Mouse (Mus musculus): ENCODE results near the gene Elovl6. TPM values are rescaled to one million over a fixed set of nuclear protein-coding genes. Genes with fewer than 3 reads are reported as not detected.

Gene Elovl6
- polyA plus RNA-seq, 1 experiment from 2014 or later: 34.2 TPM

DNA sequence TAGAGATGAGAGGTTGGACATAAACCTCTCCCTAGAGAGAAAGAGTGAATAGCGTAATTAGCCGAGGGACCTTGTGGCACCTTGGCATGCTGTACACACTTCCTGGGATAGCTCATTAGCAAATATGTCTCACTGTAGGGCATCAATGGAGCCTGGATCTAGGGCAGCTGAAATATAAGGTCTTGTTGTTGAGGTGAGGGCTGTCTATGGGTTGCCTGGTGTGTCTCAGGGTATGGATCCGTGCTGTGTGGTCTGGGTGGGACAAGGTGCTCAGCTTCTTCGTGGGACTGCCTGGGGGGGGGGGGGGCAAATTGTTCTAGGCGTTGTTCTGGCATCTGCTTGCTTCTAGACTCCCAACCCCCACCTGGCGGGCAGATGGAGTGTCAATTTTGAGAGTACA is 13.6 kb downstream of the Elovl6 start:
- 81% methylated on average over 6 of the region's 6 CpGs for WGBS
- no peak for ATAC-seq (replicated peaks; ENCODE audit: low FRiP score, low read depth)

DNA sequence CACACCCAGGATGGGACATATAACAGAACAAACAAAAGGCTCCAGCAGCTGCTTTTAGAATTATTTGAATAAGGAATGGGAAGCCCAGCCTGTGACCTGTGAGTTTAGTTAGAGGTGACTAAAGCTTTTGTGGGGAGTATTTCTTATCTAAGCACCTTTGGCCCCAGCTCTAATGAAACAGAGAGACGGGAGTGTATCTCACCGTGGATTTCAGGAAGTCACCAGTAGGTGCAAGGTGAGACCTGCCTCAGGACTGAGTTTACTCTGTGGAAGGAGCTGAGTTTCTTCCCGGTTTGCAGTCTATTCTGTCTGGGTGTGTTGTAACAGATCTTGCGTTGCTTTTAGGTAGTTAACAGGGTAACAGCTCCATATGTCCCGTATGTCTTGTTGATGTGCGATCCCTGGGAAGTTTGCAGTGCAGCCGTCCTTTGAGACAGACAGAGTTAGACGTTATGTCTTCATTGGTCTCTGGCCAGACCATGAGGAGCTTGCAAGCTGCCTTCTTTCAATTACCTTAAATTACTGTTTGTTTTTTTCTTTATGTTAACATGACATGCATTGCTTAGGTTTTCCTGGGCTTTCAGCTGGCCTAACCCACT is 15.8 kb downstream of the Elovl6 start:
- Histone ChIP-seq H3K27me3 (ENCODE audit: insufficient read depth, low read length) (no peaks in the 10 kb centered on the region), H3K4me2 (ENCODE audit: low read length) (no peak overlapping the region), H3K4me3 (replicated peaks; ENCODE audit: low read depth, low read length) (no peak overlapping the region), H3K9me3 (replicated peaks; ENCODE audit: low read length) (no peaks in the 10 kb centered on the region), H3K9ac (ENCODE audit: low read depth, low read length) (no peak overlapping the region), H3K36me3 (ENCODE audit: insufficient read depth, low read length) (peaks cover 2% of the 10 kb centered on the region; the same call in 1 of the 2 replicates), H3K27ac (no peak overlapping the region; the same call in 1 of the 2 replicates), H3K4me1 (replicated peaks; ENCODE audit: insufficient read depth, low read length) (peaks cover 10% of the 10 kb centered on the region; the same call in 1 of the 2 replicates)
- DNase-seq (ENCODE audit: low spot score) (no peak), ATAC-seq (replicated peaks; ENCODE audit: low FRiP score, low read depth) (no peak)
- 46% methylated on average over 8 of the region's 8 CpGs for WGBS
- no peak for TF ChIP-seq CTCF (IDR thresholded peaks at IDR 0.05; ENCODE audit: low read depth)

More for the DNA sequence above, 13.6 kb downstream of the Elovl6 start:
- no peaks in the 10 kb centered on the region for H3K27me3 ChIP-seq (ENCODE audit: insufficient read depth, low read length)
- no peak overlapping the region for H3K4me2 ChIP-seq (ENCODE audit: low read length)
- H3K9ac ChIP-seq (ENCODE audit: low read depth, low read length): no peak overlapping the region
- H3K27ac ChIP-seq: no peak overlapping the region
- H3K4me3 ChIP-seq (replicated peaks; ENCODE audit: low read depth, low read length): no peak overlapping the region
- H3K4me1 ChIP-seq (replicated peaks; ENCODE audit: insufficient read depth, low read length): no peaks in the 10 kb centered on the region; the same call in 1 of the 2 replicates
- H3K9me3 ChIP-seq (replicated peaks; ENCODE audit: low read length): no peaks in the 10 kb centered on the region
- peaks cover 6% of the 10 kb centered on the region; the same call in 1 of the 2 replicates for H3K36me3 ChIP-seq (ENCODE audit: insufficient read depth, low read length)
- TF ChIP-seq CTCF (IDR thresholded peaks at IDR 0.05; ENCODE audit: low read depth): no peak
- no peak for DNase-seq (ENCODE audit: low spot score)

DNA sequence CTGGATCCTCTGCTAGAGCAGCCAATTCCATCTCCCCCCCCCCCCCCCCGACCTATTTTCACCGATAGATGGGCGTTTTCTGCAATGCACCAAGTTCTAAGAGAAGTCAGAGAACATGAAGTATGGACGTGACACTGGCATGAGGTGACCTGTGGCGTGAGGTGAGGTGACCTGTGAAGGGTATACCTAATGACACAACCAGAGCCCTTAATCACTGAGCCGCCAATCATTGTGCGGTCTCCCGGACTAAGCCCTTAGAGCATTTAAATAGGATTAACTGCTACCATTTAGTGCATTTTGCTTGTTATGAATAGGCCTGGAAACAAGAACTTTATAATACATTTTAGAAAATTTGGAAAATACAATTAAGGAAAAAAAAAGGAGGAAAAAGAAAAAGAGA is 16.6 kb downstream of the Elovl6 start:
- WGBS: 63% methylated on average over 8 of the region's 8 CpGs
- Histone ChIP-seq H3K27ac (no peak overlapping the region), H3K4me3 (replicated peaks; ENCODE audit: low read depth, low read length) (no peak overlapping the region), H3K36me3 (ENCODE audit: insufficient read depth, low read length) (peaks cover 2% of the 10 kb centered on the region; the same call in 1 of the 2 replicates), H3K9ac (ENCODE audit: low read depth, low read length) (no peak overlapping the region), H3K9me3 (replicated peaks; ENCODE audit: low read length) (no peaks in the 10 kb centered on the region), H3K27me3 (ENCODE audit: insufficient read depth, low read length) (no peaks in the 10 kb centered on the region), H3K4me2 (ENCODE audit: low read length) (no peak overlapping the region), H3K4me1 (replicated peaks; ENCODE audit: insufficient read depth, low read length) (peaks cover 10% of the 10 kb centered on the region; the same call in 1 of the 2 replicates)
- DNase-seq (ENCODE audit: low spot score): no peak
- no peak for TF ChIP-seq CTCF (IDR thresholded peaks at IDR 0.05; ENCODE audit: low read depth)
- no peak for ATAC-seq (replicated peaks; ENCODE audit: low FRiP score, low read depth)

DNA sequence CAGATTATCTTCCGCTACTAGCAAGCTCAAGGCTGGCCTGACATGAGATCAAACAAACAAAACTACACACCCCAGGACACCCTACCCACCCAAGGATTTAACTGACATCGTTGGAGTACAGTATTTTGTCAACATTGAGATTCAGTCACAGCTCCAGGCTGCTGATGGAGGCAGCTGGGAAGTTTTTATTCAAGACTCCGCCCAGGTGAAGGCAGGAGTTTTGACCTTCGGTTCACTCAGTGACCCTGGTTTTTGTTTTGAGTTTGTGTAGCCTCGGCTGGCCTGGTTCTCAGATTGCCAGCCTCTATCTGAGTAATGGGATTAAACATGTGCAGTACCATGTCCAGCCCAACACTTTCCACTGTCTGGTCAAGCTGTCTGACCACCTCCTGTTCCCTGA is 17.4 kb downstream of the Elovl6 start:
- Histone ChIP-seq H3K4me1 (replicated peaks; ENCODE audit: insufficient read depth, low read length) (peaks cover 10% of the 10 kb centered on the region; the same call in 1 of the 2 replicates), H3K27ac (no peak overlapping the region), H3K9ac (ENCODE audit: low read depth, low read length) (no peak overlapping the region), H3K27me3 (ENCODE audit: insufficient read depth, low read length) (no peaks in the 10 kb centered on the region), H3K36me3 (ENCODE audit: insufficient read depth, low read length) (no peaks in the 10 kb centered on the region), H3K4me3 (replicated peaks; ENCODE audit: low read depth, low read length) (no peak overlapping the region), H3K4me2 (ENCODE audit: low read length) (no peak overlapping the region), H3K9me3 (replicated peaks; ENCODE audit: low read length) (no peaks in the 10 kb centered on the region)
- ATAC-seq (replicated peaks; ENCODE audit: low FRiP score, low read depth): no peak
- no peak for TF ChIP-seq CTCF (IDR thresholded peaks at IDR 0.05; ENCODE audit: low read depth)
- 41% methylated on average over 5 of the region's 5 CpGs for WGBS
- DNase-seq (ENCODE audit: low spot score): no peak

DNA sequence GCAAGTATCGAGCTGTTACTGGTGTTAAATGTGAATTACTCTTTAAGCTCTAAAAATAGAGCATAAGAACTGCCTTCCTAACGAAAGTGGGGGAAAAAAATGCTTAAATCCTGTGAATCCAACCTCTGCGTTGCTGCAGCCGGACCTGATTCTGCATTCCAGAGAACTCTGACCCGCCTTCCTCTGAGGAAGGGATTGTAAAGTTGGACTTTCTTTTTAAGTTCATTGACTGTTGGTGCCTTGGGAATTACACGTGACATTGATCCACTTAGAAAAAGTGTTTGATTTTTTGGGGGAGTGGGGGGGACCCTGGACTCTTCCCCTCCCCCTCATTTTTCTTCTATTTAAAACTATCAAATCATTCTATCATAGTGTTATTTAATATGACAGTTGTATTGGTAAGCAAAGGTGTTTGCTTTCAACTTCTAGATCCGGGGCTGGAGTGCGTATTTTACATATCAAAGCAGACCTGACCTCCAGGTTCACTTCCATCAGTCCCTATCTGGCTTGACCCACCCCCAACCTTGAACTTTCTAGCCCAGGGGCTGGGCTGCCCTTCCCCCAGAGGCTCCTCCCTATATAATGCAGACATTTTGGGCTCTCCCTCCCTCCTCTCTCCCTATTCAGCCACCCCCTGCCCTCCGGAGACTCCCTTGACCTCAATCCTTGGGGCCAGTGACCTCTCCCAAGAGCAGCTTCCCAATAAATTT is 19.6 kb downstream of the Elovl6 start:
- TF ChIP-seq CTCF (IDR thresholded peaks at IDR 0.05; ENCODE audit: low read depth): no peak
- 44% methylated on average over 9 of the region's 9 CpGs for WGBS
- H3K27me3 ChIP-seq (ENCODE audit: insufficient read depth, low read length): no peaks in the 10 kb centered on the region
- H3K9me3 ChIP-seq (replicated peaks; ENCODE audit: low read length): no peaks in the 10 kb centered on the region
- ATAC-seq (replicated peaks; ENCODE audit: low FRiP score, low read depth) (no peak), DNase-seq (ENCODE audit: low spot score) (no peak)
- H3K4me3 ChIP-seq (replicated peaks; ENCODE audit: low read depth, low read length): no peak overlapping the region
- H3K36me3 ChIP-seq (ENCODE audit: insufficient read depth, low read length): no peaks in the 10 kb centered on the region
- no peak overlapping the region for H3K4me2 ChIP-seq (ENCODE audit: low read length)
- no peak overlapping the region for H3K9ac ChIP-seq (ENCODE audit: low read depth, low read length)
- H3K27ac ChIP-seq: peak overlapping the region; percentile 55
- peaks cover 10% of the 10 kb centered on the region; the same call in 1 of the 2 replicates for H3K4me1 ChIP-seq (replicated peaks; ENCODE audit: insufficient read depth, low read length)

DNA sequence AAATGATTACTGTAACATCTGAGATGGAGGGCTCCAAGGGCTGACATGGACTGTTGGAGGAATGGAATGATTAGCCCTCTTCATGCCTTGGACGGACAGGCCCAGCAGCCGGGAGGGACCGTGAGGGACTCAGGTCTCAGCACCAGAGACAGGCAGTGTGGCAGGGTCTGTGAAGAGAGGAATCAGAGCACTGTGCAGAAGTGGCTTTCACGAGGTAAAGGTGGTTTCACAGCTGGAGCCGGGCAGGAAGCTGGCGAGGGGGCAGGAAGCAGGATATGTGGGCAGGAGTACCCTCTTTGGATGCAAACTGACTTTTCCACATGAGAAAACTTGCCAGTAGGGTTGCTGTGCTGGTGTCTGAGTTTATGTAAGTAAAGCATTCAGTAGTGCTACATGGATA is 20.2 kb downstream of the Elovl6 start:
- H3K4me3 ChIP-seq (replicated peaks; ENCODE audit: low read depth, low read length): no peak overlapping the region
- H3K9me3 ChIP-seq (replicated peaks; ENCODE audit: low read length): no peaks in the 10 kb centered on the region
- whole genome bisulfite sequencing: 52% methylated on average over 6 of the region's 6 CpGs
- H3K9ac ChIP-seq (ENCODE audit: low read depth, low read length): no peak overlapping the region
- 0 out of 2 replicates have a peak overlapping the region, but pooled peaks have one; percentile 9 for H3K4me2 ChIP-seq (ENCODE audit: low read length)
- peak overlapping the region; percentile 55 for H3K27ac ChIP-seq
- no peak for TF ChIP-seq CTCF (IDR thresholded peaks at IDR 0.05; ENCODE audit: low read depth)
- no peaks in the 10 kb centered on the region for H3K27me3 ChIP-seq (ENCODE audit: insufficient read depth, low read length)
- DNase-seq (ENCODE audit: low spot score) (no peak), ATAC-seq (replicated peaks; ENCODE audit: low FRiP score, low read depth) (no peak)
- H3K36me3 ChIP-seq (ENCODE audit: insufficient read depth, low read length): no peaks in the 10 kb centered on the region
- peaks cover 10% of the 10 kb centered on the region; the same call in 1 of the 2 replicates for H3K4me1 ChIP-seq (replicated peaks; ENCODE audit: insufficient read depth, low read length)

Measured in kidney, postnatal 0 days (tissue).